Mouse (Mus musculus) kidney, embryonic 16.5 days (tissue): Measurements from ENCODE around the gene Utf1. TPM values are rescaled to one million over a fixed set of nuclear protein-coding genes. Genes with fewer than 3 reads are reported as not detected.
A peak's percentile ranks its signal among the peaks of the same experiment; 100 is the strongest.

ENCODE experiments used
- microRNA counts: library from miRNA; unstranded; fragments of <30 nt; microRNA quantifications from one replicate; lab custom pipeline; 2016
- microRNA-seq: library from miRNA; unstranded; fragments of <30 nt; microRNA quantifications from one replicate; pipeline ENCODE4, GENCODE M21; 2016
- polyA plus RNA-seq: library from polyadenylated mRNA; unstranded; fragments of >200 nt; fragmentation: Nextera tagmentation; extraction: Ambion mirVana; gene quantifications from 2 replicates; pipeline ENCODE4 v1.2.1, GENCODE M21; 2015

Utf1 gene
- polyA plus RNA-seq, 1 experiment from 2014 or later = 0.21 TPM

MicroRNAs encoded within 50 kb of the gene (microRNA counts, 519-probe panel; counts per million panel counts)
- microRNA mmu-miR-202-3p (lab: Ali Mortazavi, UCI) = 1,943 counts per million, percentile 50 among the panel's probes with 10 or more counts
- microRNA mmu-miR-202-5p (lab: Ali Mortazavi, UCI) = 2,336 counts per million, percentile 58 among the panel's probes with 10 or more counts

Small RNA genes lying within 50 kb of the gene (microRNA-seq; reads per million reads assigned to microRNA genes)
- gene Mir202 (10.0 reads per million, percentile 29 among the genes with 10 or more reads in this experiment), gene Mir7062 (0.79 reads per million), gene mmu-mir-7686 (not detected)

Other genes starting within 250 kb of the Utf1 start
- 0.46 and 1.0 TPM in 2 replicates for gene Adgra1, start 109.6 kb upstream of the Utf1 start, polyA plus RNA-seq
- 0.12 and 0.22 TPM in 2 replicates for gene Kndc1, start 49.1 kb upstream of the Utf1 start, polyA plus RNA-seq
- gene 6430531B16Rik, start 35.0 kb downstream of the Utf1 start, polyA plus RNA-seq = 0.71 and 0.94 TPM in 2 replicates
- gene Adam8, start 48.8 kb downstream of the Utf1 start, polyA plus RNA-seq = 1.6 and 1.8 TPM in 2 replicates
- 38.0 and 40.6 TPM in 2 replicates for gene Zfp511, start 92.6 kb downstream of the Utf1 start, polyA plus RNA-seq
- 57.7 and 58.8 TPM in 2 replicates for gene Tubgcp2, start 92.9 kb downstream of the Utf1 start, polyA plus RNA-seq
- gene Msx3, start 105.3 kb downstream of the Utf1 start, polyA plus RNA-seq = not detected in 2 replicates
- gene Caly, start 138.8 kb downstream of the Utf1 start, polyA plus RNA-seq = 0.99 and 1.9 TPM in 2 replicates
- 0.27 and 0.62 TPM in 2 replicates for gene Prap1, start 149.6 kb downstream of the Utf1 start, polyA plus RNA-seq
- gene Fuom, start 158.7 kb downstream of the Utf1 start, polyA plus RNA-seq = 36.1 and 41.3 TPM in 2 replicates
- gene Paox, start 172.0 kb downstream of the Utf1 start, polyA plus RNA-seq = 20.2 and 23.5 TPM in 2 replicates
- 183 and 199 TPM in 2 replicates for gene Echs1, start 172.7 kb downstream of the Utf1 start, polyA plus RNA-seq
- gene Mtg1, start 193.8 kb downstream of the Utf1 start, polyA plus RNA-seq = 30.5 and 33.8 TPM in 2 replicates
- gene Sprn, start 211.1 kb downstream of the Utf1 start, polyA plus RNA-seq = 0.41 and 0.51 TPM in 2 replicates
- not detected in 2 replicates for gene Olfr522, start 221.0 kb downstream of the Utf1 start, polyA plus RNA-seq
- gene Olfr523, start 229.4 kb downstream of the Utf1 start, polyA plus RNA-seq = not detected in 2 replicates